Mouse (Mus musculus) brain, embryonic 14.5 days (tissue): ENCODE data around the gene Hspa12b.

Experiments
- CTCF ChIP-seq: fragments of 200-500 bp; IDR thresholded peaks from 2 replicates; pipeline ENCODE4 v1.5.1; 2012; ENCODE audit warnings: inconsistent platforms, mild to moderate bottlenecking, moderate library complexity, borderline replicate concordance; ENCODE audit not compliant: insufficient read depth, insufficient read length; ENCODE audit errors: extremely low read depth
- POLR2A ChIP-seq: fragments of 200-500 bp; IDR thresholded peaks from 2 replicates; pipeline ENCODE4 v1.6.1; 2012; ENCODE audit warnings: mild to moderate bottlenecking, inconsistent platforms, borderline replicate concordance; ENCODE audit not compliant: poor library complexity, insufficient read depth, insufficient read length, severe bottlenecking; ENCODE audit errors: extremely low read depth

- TF ChIP-seq CTCF (no peak), POLR2A (no peak)
These were observed 25.2 kb downstream of the Hspa12b start for GRCm38 (mm10) chr2:131152166-131152730.
